Mouse (Mus musculus) lung, postnatal 0 days (tissue): ENCODE results near the gene Abl1. TPM values are rescaled to one million over a fixed set of nuclear protein-coding genes. Genes with fewer than 3 reads are reported as not detected.

ENCODE experiments used
- ATAC-seq: fragments of 200-750 bp; cut with Nextera tagmentation; 2 replicates; pipeline ENCODE4 v1.8.0; 2017; ENCODE audit warnings: moderate library complexity
- DNase-seq: peaks from one replicate; pipeline ENCODE4 v3.0.0-alpha.2; 2016; ENCODE audit warnings: low spot score
- H3K27ac ChIP-seq: fragments of 300-500 bp; sonication (generic); 2 replicates; pipeline ENCODE4 v1.5.1; 2014; ENCODE audit warnings: antibody characterized with exemption, mild to moderate bottlenecking, low read length, mixed read lengths
- H3K27me3 ChIP-seq: fragments of 300-500 bp; sonication (generic); replicated peaks from 2 replicates; pipeline ENCODE4 v1.6.1; 2014; ENCODE audit warnings: low read length, mixed read lengths; ENCODE audit not compliant: insufficient read depth
- H3K36me3 ChIP-seq: fragments of 300-500 bp; sonication (generic); 2 replicates; pipeline ENCODE4 v1.6.1; 2014; ENCODE audit warnings: low read length, mixed read lengths; ENCODE audit not compliant: insufficient read depth
- H3K4me1 ChIP-seq: fragments of 300-500 bp; sonication (generic); 2 replicates; pipeline ENCODE4 v1.6.1; 2014; ENCODE audit warnings: antibody characterized with exemption, low read depth, low read length, mixed read lengths; ENCODE audit not compliant: insufficient read depth
- H3K4me2 ChIP-seq: fragments of 300-500 bp; sonication (generic); replicated peaks from 2 replicates; pipeline ENCODE4 v1.6.1; 2014; ENCODE audit warnings: low read depth, mild to moderate bottlenecking, low read length, moderate library complexity, mixed read lengths
- H3K4me3 ChIP-seq: fragments of 300-500 bp; sonication (generic); 2 replicates; pipeline ENCODE4 v1.5.1; 2014; ENCODE audit warnings: low read depth, low read length
- H3K9ac ChIP-seq: fragments of 300-500 bp; sonication (generic); replicated peaks from 2 replicates; pipeline ENCODE4 v1.6.1; 2014; ENCODE audit warnings: low read depth, mild to moderate bottlenecking
- H3K9me3 ChIP-seq: fragments of 300-500 bp; sonication (generic); 2 replicates; pipeline ENCODE4 v1.6.1; 2016; ENCODE audit warnings: low read length, mixed read lengths
- CTCF ChIP-seq: IDR thresholded peaks from 2 replicates; pipeline ENCODE4 v1.5.1; 2016; ENCODE audit warnings: antibody characterized with exemption, mild to moderate bottlenecking
- EP300 ChIP-seq: IDR thresholded peaks from 2 replicates; pipeline ENCODE4 v1.6.1; 2016; ENCODE audit warnings: antibody characterized with exemption, mild to moderate bottlenecking, control low read depth
- WGBS: fragments of 180-500 bp; shearing (Covaris S2); extraction: QIAGEN DNeasy Blood & Tissue Kit; methylation state at CpG from one replicate; pipeline ENCODE4 v1.1.7; 2014; 5-methylcytosine and 5-hydroxymethylcytosine counted together
- polyA plus RNA-seq: library from polyadenylated mRNA; unstranded; fragments of >200 nt; fragmentation: Nextera tagmentation; extraction: Ambion mirVana; gene quantifications from 2 replicates; pipeline ENCODE4 v1.2.1, GENCODE M21; 2015

The Abl1 gene
- 15.6 and 16.3 TPM in 2 replicates for polyA plus RNA-seq

DNA sequence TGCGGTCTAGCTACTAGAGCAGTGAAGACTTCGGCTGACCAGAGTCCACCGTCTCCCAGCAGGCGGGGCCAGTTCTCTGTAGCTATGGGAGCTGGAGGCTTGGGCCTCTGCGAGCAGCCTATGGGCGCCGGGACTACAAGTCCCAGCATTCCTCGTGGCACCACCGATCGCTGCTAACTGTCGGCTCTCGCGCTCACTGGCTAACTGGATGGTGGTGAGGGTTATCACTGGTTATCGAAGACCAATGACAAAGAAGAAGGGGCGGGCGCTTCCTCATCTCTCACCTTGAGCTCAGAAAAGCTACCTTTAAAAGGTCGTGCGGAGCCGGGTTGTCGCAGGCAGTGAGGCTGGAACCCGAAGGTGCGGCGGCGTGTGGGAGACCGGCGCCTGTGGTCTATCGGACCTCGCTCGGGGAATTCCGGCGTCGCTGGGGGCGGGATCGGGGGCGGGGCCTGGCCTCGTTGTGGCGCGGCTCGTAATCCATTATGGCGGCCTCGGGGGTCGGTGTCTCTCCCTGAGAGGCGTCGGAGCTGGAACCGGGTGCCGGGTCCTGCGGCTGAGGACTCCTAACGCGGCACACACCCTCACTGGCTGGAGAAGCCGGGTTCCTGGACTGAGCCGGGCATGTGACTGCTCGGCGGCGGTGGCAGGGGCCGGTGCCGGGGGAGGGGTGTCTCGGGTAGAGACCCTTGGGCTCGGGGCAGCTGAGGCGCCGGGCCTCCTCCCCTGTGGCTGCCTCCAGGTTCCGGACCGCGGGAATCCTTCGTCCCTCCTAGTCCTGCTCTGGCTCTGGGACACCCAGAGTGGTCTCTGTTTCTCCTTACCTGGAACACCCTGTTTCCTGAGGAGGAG is at the start of gene Abl1:
Abl1 (plus strand) TSS at position 303 of the 852 bp plus-strand sequence.
- Histone ChIP-seq H3K4me2 (peak within 1 kb of the TSS; percentile 92), H3K27ac (peak within 1 kb of the TSS; percentile 94), H3K27me3 (no peaks in the 10 kb centered on the region), H3K36me3 (no peaks in the 10 kb centered on the region), H3K4me1 (peaks cover 3% of the 10 kb centered on the region; the same call in 1 of the 2 replicates), H3K4me3 (peak within 1 kb of the TSS; percentile 94), H3K9me3 (no peaks in the 10 kb centered on the region), H3K9ac (peak within 1 kb of the TSS; percentile 95)
- WGBS = under 1% methylated on average over 63 of the region's 64 CpGs
- ATAC-seq (peak; percentile 99), DNase-seq (peak; percentile 99)
- peak; percentile 65 for TF ChIP-seq CTCF
- peak; percentile 47; the same call in 1 of the 2 replicates for TF ChIP-seq EP300

DNA sequence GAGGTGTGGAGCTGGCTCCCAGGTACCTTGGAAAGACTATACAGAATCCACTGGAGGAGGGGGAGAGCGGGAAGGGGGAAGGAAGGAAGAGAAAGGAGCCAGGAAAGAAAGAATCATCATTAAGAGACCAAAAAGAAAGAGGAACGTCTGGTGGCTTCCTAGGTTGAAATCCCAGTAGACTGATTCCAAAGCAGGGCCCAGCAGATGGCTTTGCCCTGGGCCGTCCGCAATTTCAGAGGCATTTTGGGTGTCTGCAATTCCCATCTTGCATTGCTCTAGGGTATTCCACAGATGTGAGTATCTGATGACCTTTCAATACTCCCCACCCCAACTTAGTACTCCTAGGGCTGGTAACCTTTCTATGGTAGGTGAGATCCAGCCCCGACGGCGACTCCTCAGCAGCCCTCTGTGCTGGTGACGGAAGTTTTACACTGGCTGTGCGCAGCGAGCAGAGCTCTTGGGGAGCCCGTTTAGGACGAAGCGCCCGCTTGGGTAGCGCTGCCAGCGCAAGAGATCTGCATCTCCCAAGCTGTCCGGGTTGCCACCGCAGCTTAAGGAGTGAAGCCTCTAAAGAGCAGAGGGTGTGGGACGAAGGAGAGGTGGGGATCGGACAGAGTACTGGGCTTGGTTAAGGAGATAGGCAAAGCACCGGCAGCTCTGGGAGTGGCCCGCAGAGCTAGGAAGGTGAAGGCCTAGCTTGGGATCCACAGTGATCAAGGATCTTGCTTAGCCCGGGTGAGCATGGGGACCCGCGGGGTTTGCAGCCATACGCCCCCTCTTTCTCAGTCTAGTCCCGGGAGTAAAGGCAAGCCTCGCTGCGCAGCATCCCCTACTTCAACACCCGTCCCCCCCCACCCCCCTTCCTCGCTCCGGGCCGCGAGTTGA is 49.4 kb upstream of the Abl1 start:
- Histone ChIP-seq H3K4me1 (peaks cover 2% of the 10 kb centered on the region; the same call in 1 of the 2 replicates), H3K36me3 (no peaks in the 10 kb centered on the region), H3K4me3 (no peak overlapping the region), H3K9me3 (no peaks in the 10 kb centered on the region), H3K27me3 (peaks cover 97% of the 10 kb centered on the region), H3K4me2 (no peak overlapping the region), H3K27ac (no peak overlapping the region), H3K9ac (no peak overlapping the region)
- ATAC-seq (no peak), DNase-seq (no peak)
- TF ChIP-seq CTCF = no peak
- no peak for TF ChIP-seq EP300
- 3% methylated on average over 29 of the region's 34 CpGs for WGBS

DNA sequence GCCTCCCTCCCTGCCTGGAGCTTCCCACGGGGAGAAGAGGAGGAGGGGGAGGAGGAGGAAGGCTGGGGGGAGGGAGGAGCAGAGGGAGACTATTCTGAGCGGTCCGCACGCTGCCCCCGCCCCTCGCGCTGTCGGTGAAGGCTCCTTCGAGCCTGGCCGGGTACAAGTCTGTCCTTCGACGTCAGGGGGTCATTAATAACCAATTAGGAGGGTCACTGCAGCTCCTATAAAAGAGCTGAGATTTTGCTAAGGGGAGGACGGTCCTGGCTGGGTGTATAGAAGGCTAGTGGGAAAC is 48.8 kb upstream of the Abl1 start:
- peaks cover 97% of the 10 kb centered on the region for H3K27me3 ChIP-seq
- TF ChIP-seq CTCF = no peak
- no peak for TF ChIP-seq EP300
- H3K36me3 ChIP-seq = no peaks in the 10 kb centered on the region
- no peak overlapping the region for H3K27ac ChIP-seq
- 1% methylated on average over 12 of the region's 13 CpGs for WGBS
- peaks cover 2% of the 10 kb centered on the region; the same call in 1 of the 2 replicates for H3K4me1 ChIP-seq
- DNase-seq (no peak), ATAC-seq (no peak)
- H3K4me3 ChIP-seq = no peak overlapping the region
- no peak overlapping the region for H3K4me2 ChIP-seq
- H3K9ac ChIP-seq = no peak overlapping the region
- no peaks in the 10 kb centered on the region for H3K9me3 ChIP-seq

DNA sequence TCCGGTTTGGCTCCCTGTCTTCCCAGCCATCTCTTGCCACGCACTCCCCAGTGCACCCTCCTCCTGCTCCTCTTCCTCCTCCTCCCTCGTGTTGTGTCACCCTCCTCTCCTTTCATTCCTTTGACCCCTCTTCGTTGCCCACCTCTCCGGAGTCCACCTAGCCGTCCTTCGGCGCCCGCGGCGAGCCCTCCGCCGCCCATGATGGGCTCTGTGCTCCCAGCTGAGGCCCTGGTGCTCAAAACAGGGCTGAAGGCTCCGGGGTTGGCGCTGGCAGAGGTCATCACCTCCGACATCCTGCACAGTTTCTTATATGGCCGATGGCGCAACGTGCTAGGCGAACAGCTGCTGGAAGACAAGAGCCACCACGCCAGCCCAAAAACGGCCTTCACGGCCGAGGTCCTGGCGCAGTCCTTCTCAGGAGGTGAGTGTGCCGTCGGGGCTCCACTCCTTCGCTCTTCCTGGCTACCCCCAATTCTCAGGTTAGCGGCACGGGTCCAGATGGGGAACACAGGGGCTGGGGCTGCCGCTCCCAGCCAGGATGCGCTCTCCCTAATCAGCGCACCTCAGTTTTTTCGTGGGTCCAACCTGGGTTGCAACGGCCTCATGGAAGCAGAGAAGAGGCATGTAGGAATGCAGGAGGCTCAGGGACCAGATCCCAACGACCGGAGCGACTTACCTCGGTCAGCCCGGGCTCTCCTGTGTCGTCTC is 48.1 kb upstream of the Abl1 start, which contains the start of gene Prdm12:
Prdm12 (plus strand) TSS at position 137 of the 708 bp plus-strand sequence.
- TF ChIP-seq EP300 (no peak), CTCF (no peak)
- Histone ChIP-seq H3K9ac (no peak within 1 kb of the TSS), H3K9me3 (no peaks in the 10 kb centered on the region), H3K4me3 (peak within 1 kb of the TSS; percentile 10; the same call in 1 of the 2 replicates), H3K4me2 (0 out of 2 replicates have a peak within 1 kb of the TSS, but pooled peaks have one; percentile 8), H3K4me1 (peaks cover 2% of the 10 kb centered on the region; the same call in 1 of the 2 replicates), H3K27ac (no peak within 1 kb of the TSS), H3K36me3 (no peaks in the 10 kb centered on the region), H3K27me3 (peaks cover 91% of the 10 kb centered on the region)
- 2% methylated on average over 41 of the region's 41 CpGs for WGBS
- ATAC-seq = no peak
- no peak for DNase-seq

DNA sequence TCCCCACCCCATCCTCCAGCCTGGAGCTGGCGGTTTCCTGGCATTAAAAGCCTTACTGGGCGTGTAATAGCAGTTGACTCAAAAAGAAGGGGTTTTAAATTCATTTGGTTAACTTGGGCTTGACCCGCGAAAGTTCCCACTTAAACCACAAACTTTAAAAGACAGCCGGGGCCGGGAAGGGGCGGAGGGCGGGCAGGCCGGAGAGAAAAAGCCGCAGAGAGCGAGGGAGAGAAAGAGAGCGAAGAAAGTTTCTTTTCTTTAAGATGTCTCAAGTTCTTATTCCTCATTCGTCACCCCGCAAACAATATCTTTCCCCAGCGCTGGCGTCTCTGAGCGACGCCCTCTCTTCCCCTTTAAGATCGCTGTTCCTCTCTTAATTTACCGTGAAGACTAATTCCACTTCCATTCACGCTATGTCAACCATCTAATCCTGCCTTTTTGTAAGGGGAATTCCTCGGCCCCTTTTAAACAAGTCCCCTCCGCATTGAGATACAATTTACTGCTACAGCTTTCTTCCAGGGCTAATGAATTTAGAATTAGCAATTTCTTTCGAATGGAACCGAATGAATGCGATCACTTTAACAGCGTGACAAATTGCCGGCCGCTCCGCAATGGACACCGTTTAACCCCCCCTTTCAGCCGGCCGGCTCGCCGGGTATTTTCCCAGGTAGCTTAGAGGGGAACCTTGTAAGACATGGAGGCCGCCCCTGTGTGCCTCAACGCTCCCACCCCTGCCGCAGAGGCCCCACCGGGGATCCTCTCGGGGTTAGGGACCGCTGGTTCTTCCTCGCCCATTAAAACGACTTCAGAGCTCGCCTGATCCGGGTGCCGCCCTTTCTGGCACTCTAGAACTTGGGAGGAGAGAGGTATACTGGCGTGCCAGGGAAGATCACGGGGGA is 47.3 kb upstream of the Abl1 start:
- no peak overlapping the region for H3K27ac ChIP-seq
- ATAC-seq = no peak
- H3K4me1 ChIP-seq = 0 out of 2 replicates have a peak, but pooled peaks cover 2% of the 10 kb centered on the region
- H3K4me2 ChIP-seq = 0 out of 2 replicates have a peak overlapping the region, but pooled peaks have one; percentile 8
- H3K9me3 ChIP-seq = no peaks in the 10 kb centered on the region
- H3K9ac ChIP-seq = no peak overlapping the region
- no peak for DNase-seq
- H3K27me3 ChIP-seq = peaks cover 86% of the 10 kb centered on the region
- WGBS = 4% methylated on average over 47 of the region's 48 CpGs
- TF ChIP-seq CTCF (no peak), EP300 (no peak)
- peak overlapping the region; percentile 10; the same call in 1 of the 2 replicates for H3K4me3 ChIP-seq
- no peaks in the 10 kb centered on the region for H3K36me3 ChIP-seq
